Mouse (Mus musculus) liver, postnatal 0 days (tissue): ENCODE measurements at regions not wholly inside any gene's neighbourhood (a gene's known extent, or its start where the extent isn't known, plus 50 kb on each side); places are given as distances from the start of the nearest gene placed in this dataset.

ENCODE experiments used
- CTCF ChIP-seq: sonication (generic); IDR thresholded peaks from 2 replicates; pipeline ENCODE4 v1.5.1; 2016; ENCODE audit warnings: antibody characterized with exemption, low read depth
- EP300 ChIP-seq: IDR thresholded peaks from 2 replicates; pipeline ENCODE4 v1.6.1; 2016; ENCODE audit warnings: antibody characterized with exemption, low read depth, mild to moderate bottlenecking

- TF ChIP-seq CTCF (no peak), EP300 (no peak)
Observed at GRCm38 (mm10) chr8:128069749-128070148, 288.7 kb upstream of the Nrp1 start.
